Comparison of ENCODE assay signal across 25 mouse cellular contexts in genomic region chr17:87878556-87879483, GRCm38 (mm10). TPM values are rescaled to one million over a fixed set of nuclear protein-coding genes. Genes with fewer than 3 reads are reported as not detected.
A peak's percentile ranks its signal among the peaks of the same experiment; 100 is the strongest.
DNase-seq lines count a peak whose midpoint lies in the region; ATAC-seq and TF ChIP-seq lines count a peak whose summit lies in the region.
"Had no signal": no experiment of that assay in that cellular context is flagged by ENCODE, and none has a peak within 500 bp of the region (broad histone marks: within the 10 kb centered on the region; RNA-seq: fewer than 3 reads in every experiment).

No protein-coding gene starts in this region.

- WGBS in midbrain, embryonic 11.5 days, result 18% methylated on average over 10 of the region's 10 CpGs
- 37% methylated on average over 10 of the region's 10 CpGs for WGBS in midbrain, postnatal 0 days
- 69% methylated on average over 10 of the region's 10 CpGs for WGBS in limb, embryonic 10.5 days
- WGBS in midbrain, embryonic 15.5 days, result 25% methylated on average over 10 of the region's 10 CpGs
- 73% methylated on average over 10 of the region's 10 CpGs for WGBS in kidney, embryonic 15.5 days

- H3K4me3 ChIP-seq in midbrain, embryonic 11.5 days (ENCODE audit: low read depth, low read length), result no peak overlapping the region
- no peak overlapping the region for H3K4me3 ChIP-seq in midbrain, postnatal 0 days (ENCODE audit: low read depth, low read length)
- H3K4me3 ChIP-seq in limb, embryonic 10.5 days, result no peak overlapping the region
- H3K4me3 ChIP-seq in midbrain, embryonic 15.5 days, result no peak overlapping the region
- no peak overlapping the region for H3K4me3 ChIP-seq in kidney, embryonic 15.5 days (replicated peaks)
- H3K4me3 ChIP-seq: hindbrain, embryonic 15.5 days; megakaryocyte, embryonic 14.5 days; myocyte had no signal

- no peak for TF ChIP-seq CTCF in midbrain, postnatal 0 days (IDR thresholded peaks at IDR 0.05)

- no peak overlapping the region for H3K9ac ChIP-seq in midbrain, embryonic 11.5 days (ENCODE audit: low read length)
- H3K9ac ChIP-seq in midbrain, postnatal 0 days (replicated peaks; ENCODE audit: low read length, poor library complexity, severe bottlenecking), result no peak overlapping the region
- no peak overlapping the region for H3K9ac ChIP-seq in midbrain, embryonic 15.5 days
- no peak overlapping the region for H3K9ac ChIP-seq in kidney, embryonic 15.5 days
- H3K9ac ChIP-seq: hindbrain, embryonic 15.5 days had no signal

- peak overlapping the region; percentile 35 for H3K27ac ChIP-seq in midbrain, embryonic 11.5 days (ENCODE audit: low read depth, low read length)
- H3K27ac ChIP-seq in midbrain, postnatal 0 days (ENCODE audit: low read depth, low read length), result no peak overlapping the region
- H3K27ac ChIP-seq in limb, embryonic 10.5 days, result no peak overlapping the region
- no peak overlapping the region for H3K27ac ChIP-seq in midbrain, embryonic 15.5 days
- H3K27ac ChIP-seq in kidney, embryonic 15.5 days, result no peak overlapping the region
- H3K27ac ChIP-seq: hindbrain, embryonic 15.5 days; kidney, postnatal 0 days had no signal

- peak; percentile 33 for ATAC-seq in midbrain, embryonic 11.5 days (ENCODE audit: low FRiP score)
- ATAC-seq in midbrain, postnatal 0 days (ENCODE audit: low FRiP score), result no peak
- ATAC-seq in midbrain, embryonic 15.5 days (replicated peaks), result 0 out of 2 replicates have a peak, but pooled peaks have one; percentile 22
- no peak for ATAC-seq in kidney, embryonic 15.5 days (replicated peaks; ENCODE audit: low FRiP score)
- ATAC-seq: intestine, embryonic 16.5 days had no signal

- peak; percentile 88 for DNase-seq in heart, adult 11 months
- no peak for DNase-seq in heart, adult 9 months (ENCODE audit: low spot score in 2 of 2)
- DNase-seq in midbrain, embryonic 11.5 days (ENCODE audit: low spot score, missing footprints), result peak; percentile 91
- DNase-seq in midbrain, postnatal 0 days (ENCODE audit: low spot score), result no peak
- peak; percentile 25 for DNase-seq in limb, embryonic 10.5 days (ENCODE audit: low spot score)
- DNase-seq: adrenal gland, adult 2 months; cerebellum, adult 8-10 months; gastrocnemius, postnatal 25 days; layer of hippocampus, postnatal 36 days had no signal

- H3K36me3 ChIP-seq in midbrain, embryonic 11.5 days (ENCODE audit: control insufficient read depth, insufficient read depth, low read length), result no peaks in the 10 kb centered on the region
- no peaks in the 10 kb centered on the region for H3K36me3 ChIP-seq in midbrain, postnatal 0 days (ENCODE audit: insufficient read depth, low read length)
- no peaks in the 10 kb centered on the region for H3K36me3 ChIP-seq in limb, embryonic 10.5 days
- H3K36me3 ChIP-seq in midbrain, embryonic 15.5 days (replicated peaks), result no peaks in the 10 kb centered on the region
- no peaks in the 10 kb centered on the region for H3K36me3 ChIP-seq in kidney, embryonic 15.5 days
- H3K36me3 ChIP-seq: hindbrain, embryonic 15.5 days had no signal

- no peak overlapping the region for H3K4me2 ChIP-seq in midbrain, embryonic 11.5 days
- no peak overlapping the region for H3K4me2 ChIP-seq in midbrain, postnatal 0 days (ENCODE audit: low read depth, low read length, poor library complexity, severe bottlenecking)
- no peak overlapping the region for H3K4me2 ChIP-seq in midbrain, embryonic 15.5 days
- no peak overlapping the region for H3K4me2 ChIP-seq in kidney, embryonic 15.5 days
- H3K4me2 ChIP-seq: hindbrain, embryonic 15.5 days had no signal

- no peaks in the 10 kb centered on the region for H3K9me3 ChIP-seq in midbrain, embryonic 11.5 days (ENCODE audit: control insufficient read depth, low read length)
- no peaks in the 10 kb centered on the region for H3K9me3 ChIP-seq in midbrain, postnatal 0 days (ENCODE audit: low read length)
- no peaks in the 10 kb centered on the region for H3K9me3 ChIP-seq in limb, embryonic 10.5 days (replicated peaks)
- no peaks in the 10 kb centered on the region for H3K9me3 ChIP-seq in midbrain, embryonic 15.5 days
- no peaks in the 10 kb centered on the region for H3K9me3 ChIP-seq in kidney, embryonic 15.5 days (replicated peaks)
- H3K9me3 ChIP-seq: hindbrain, embryonic 15.5 days; megakaryocyte, embryonic 14.5 days had no signal

- H3K27me3 ChIP-seq in midbrain, embryonic 11.5 days (ENCODE audit: control insufficient read depth, insufficient read depth, low read length), result no peaks in the 10 kb centered on the region; the same call in 1 of the 2 replicates
- no peaks in the 10 kb centered on the region for H3K27me3 ChIP-seq in midbrain, postnatal 0 days (ENCODE audit: insufficient read depth, low read length)
- H3K27me3 ChIP-seq in limb, embryonic 10.5 days (ENCODE audit: low read depth, poor library complexity, severe bottlenecking), result peaks cover 4% of the 10 kb centered on the region; the same call in 1 of the 2 replicates
- H3K27me3 ChIP-seq in midbrain, embryonic 15.5 days (replicated peaks), result no peaks in the 10 kb centered on the region
- H3K27me3 ChIP-seq in kidney, embryonic 15.5 days, result no peaks in the 10 kb centered on the region
- H3K27me3 ChIP-seq: megakaryocyte, embryonic 14.5 days had no signal

- peaks cover 32% of the 10 kb centered on the region for H3K4me1 ChIP-seq in midbrain, embryonic 11.5 days (ENCODE audit: control insufficient read depth, insufficient read depth, low read length)
- no peaks in the 10 kb centered on the region for H3K4me1 ChIP-seq in midbrain, postnatal 0 days (ENCODE audit: insufficient read depth, low read length)
- H3K4me1 ChIP-seq in limb, embryonic 10.5 days, result peaks cover 30% of the 10 kb centered on the region
- H3K4me1 ChIP-seq in midbrain, embryonic 15.5 days, result peaks cover 16% of the 10 kb centered on the region
- H3K4me1 ChIP-seq in kidney, embryonic 15.5 days, result peaks cover 11% of the 10 kb centered on the region

RNA-seq across cellular contexts. Expression of gene Rpl36-ps4, which starts 42.0 kb away (rescaled TPM):
- polyA plus RNA-seq in midbrain, embryonic 11.5 days (2014; fragmentation: Nextera tagmentation; extraction: Ambion mirVana), result not detected in 2 replicates
- total RNA-seq in midbrain, postnatal 0 days (2014; rRNA removed), result not detected in 2 replicates
- not detected in 2 replicates for polyA plus RNA-seq in midbrain, postnatal 0 days (2015; fragmentation: Nextera tagmentation; extraction: Ambion mirVana)
- polyA plus RNA-seq in limb, embryonic 10.5 days (2016; fragmentation: Nextera tagmentation; extraction: Ambion mirVana), result not detected in 2 replicates
- polyA plus RNA-seq in midbrain, embryonic 15.5 days (2015; fragmentation: Nextera tagmentation; extraction: Ambion mirVana), result not detected in 2 replicates
- not detected in 2 replicates for polyA plus RNA-seq in kidney, embryonic 15.5 days (2015; fragmentation: Nextera tagmentation; extraction: Ambion mirVana)
- total RNA-seq: adrenal gland, adult 2 months; common myeloid progenitor, adult 5-6 weeks; gastrocnemius, postnatal 25 days; heart, adult 8-10 months; layer of hippocampus, adult 18-20 months; layer of hippocampus, postnatal 36 days; left cerebral cortex, postnatal 36 days; liver, adult 2 months; neutrophil, adult 5-6 weeks had no signal
- polyA plus RNA-seq: adrenal gland, adult 2 months; embryonic facial prominence, embryonic 14.5 days; heart, postnatal 0 days; hindbrain, embryonic 15.5 days; intestine, embryonic 16.5 days; kidney, postnatal 0 days; liver, adult 2 months; lung, adult 2 months; myocyte had no signal

Comparison
In these comparisons a context has a peak if more than half of its experiments do, and no peak if none do; other contexts are left out.
1. DNase-seq: peak in heart, adult 11 months (single experiment), midbrain, embryonic 11.5 days (single experiment) and limb, embryonic 10.5 days (single experiment); none in heart, adult 9 months (0 of 2) and midbrain, postnatal 0 days (single experiment).
2. ATAC-seq: peak in midbrain, embryonic 11.5 days (single experiment) and midbrain, embryonic 15.5 days (single experiment); none in midbrain, postnatal 0 days (single experiment) and kidney, embryonic 15.5 days (single experiment).